30 mouse cellular contexts compared by ENCODE assay signal in genomic region chr17:88116321-88116720, GRCm38 (mm10).
"Had no signal": no experiment of that assay in that cellular context is flagged by ENCODE, and none has a peak within 500 bp of the region (broad histone marks: within the 10 kb centered on the region; RNA-seq: fewer than 3 reads in every experiment).

No protein-coding gene starts in this region.

- H3K27ac ChIP-seq: left cerebral cortex, adult 2 months; limb, embryonic 12.5 days; limb, embryonic 13.5 days; limb, embryonic 15.5 days; liver, embryonic 12.5 days; liver, embryonic 13.5 days; liver, embryonic 14.5 days; liver, embryonic 15.5 days; lung, embryonic 15.5 days; macrophage; midbrain, embryonic 10.5 days; midbrain, embryonic 12.5 days; midbrain, embryonic 13.5 days; midbrain, embryonic 15.5 days had no signal

- DNase-seq: liver; liver, embryonic 13.5 days; liver, postnatal 0 days; lung, adult 18-20 months; lung, adult 2 months; lung, postnatal 10 days; lung, postnatal 14 days; lung, postnatal 36 days; lung, postnatal 4 days; midbrain, embryonic 14.5 days had no signal

- H3K9ac ChIP-seq: limb, embryonic 12.5 days; limb, embryonic 13.5 days; limb, embryonic 15.5 days; liver, embryonic 12.5 days; liver, embryonic 13.5 days; liver, embryonic 14.5 days; liver, embryonic 15.5 days; liver, postnatal 0 days; lung, embryonic 14.5 days; lung, embryonic 15.5 days; midbrain, embryonic 12.5 days; midbrain, embryonic 13.5 days; midbrain, embryonic 15.5 days had no signal

- H3K36me3 ChIP-seq: limb, embryonic 12.5 days; limb, embryonic 13.5 days; limb, embryonic 15.5 days; liver, embryonic 12.5 days; liver, embryonic 13.5 days; liver, embryonic 15.5 days; lung, embryonic 15.5 days; midbrain, embryonic 10.5 days; midbrain, embryonic 12.5 days; midbrain, embryonic 13.5 days; midbrain, embryonic 15.5 days had no signal

- H3K4me1 ChIP-seq: limb, embryonic 12.5 days; liver, embryonic 13.5 days; liver, embryonic 15.5 days; lung, embryonic 15.5 days; midbrain, embryonic 10.5 days; midbrain, embryonic 12.5 days; midbrain, embryonic 13.5 days; midbrain, embryonic 15.5 days had no signal

- H3K4me3 ChIP-seq: left cerebral cortex, adult 2 months; limb, embryonic 12.5 days; limb, embryonic 13.5 days; limb, embryonic 15.5 days; liver, embryonic 12.5 days; liver, embryonic 13.5 days; liver, embryonic 15.5 days; lung, embryonic 15.5 days; megakaryocyte, embryonic 14.5 days; midbrain, embryonic 10.5 days; midbrain, embryonic 12.5 days; midbrain, embryonic 13.5 days; midbrain, embryonic 15.5 days; myocyte had no signal

- H3K4me2 ChIP-seq: limb, embryonic 12.5 days; limb, embryonic 13.5 days; limb, embryonic 15.5 days; liver, embryonic 11.5 days; liver, embryonic 12.5 days; liver, embryonic 13.5 days; liver, embryonic 15.5 days; lung, embryonic 14.5 days; lung, embryonic 15.5 days; midbrain, embryonic 11.5 days; midbrain, embryonic 12.5 days; midbrain, embryonic 13.5 days; midbrain, embryonic 15.5 days had no signal

- H3K27me3 ChIP-seq: limb, embryonic 12.5 days; limb, embryonic 13.5 days; limb, embryonic 15.5 days; liver, embryonic 12.5 days; liver, embryonic 13.5 days; liver, embryonic 15.5 days; lung, embryonic 15.5 days; megakaryocyte, embryonic 14.5 days; midbrain, embryonic 12.5 days; midbrain, embryonic 13.5 days; midbrain, embryonic 15.5 days had no signal

- ATAC-seq: liver, embryonic 12.5 days; liver, postnatal 0 days; lung, postnatal 0 days; midbrain, embryonic 13.5 days; midbrain, embryonic 15.5 days; midbrain, embryonic 16.5 days had no signal

- H3K9me3 ChIP-seq: limb, embryonic 12.5 days; limb, embryonic 13.5 days; limb, embryonic 15.5 days; liver, embryonic 12.5 days; liver, embryonic 13.5 days; liver, embryonic 15.5 days; lung, embryonic 15.5 days; megakaryocyte, embryonic 14.5 days; midbrain, embryonic 10.5 days; midbrain, embryonic 12.5 days; midbrain, embryonic 13.5 days; midbrain, embryonic 15.5 days had no signal
